Mouse (Mus musculus): ENCODE measurements at regions not wholly inside any gene's neighbourhood (a gene's known extent, or its start where the extent isn't known, plus 50 kb on each side); places are given as distances from the start of the nearest gene placed in this dataset.

DNA sequence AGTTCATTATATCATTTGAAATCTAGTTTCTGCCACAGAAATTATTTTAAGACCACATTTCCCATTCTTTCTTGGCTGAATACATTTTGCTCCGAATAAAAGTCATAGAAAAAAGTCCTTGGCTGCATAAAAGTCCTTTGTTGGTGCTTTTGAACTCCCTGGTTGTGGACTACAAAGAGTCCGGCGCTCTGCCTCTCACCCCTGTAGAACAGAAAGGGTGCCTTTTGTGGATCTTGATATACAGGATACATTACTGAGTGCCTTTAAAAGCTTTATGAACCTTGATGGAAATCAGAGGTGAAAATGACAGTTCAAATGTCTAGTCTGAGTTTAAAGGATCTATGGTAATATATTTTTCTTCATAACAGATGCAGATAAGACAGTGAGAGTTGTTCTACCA is 355.5 kb downstream of the Anxa1 start:
- DNase-seq (ENCODE audit: low read depth in 3 of 3, low spot score in 3 of 3) (no peak), ATAC-seq (ENCODE audit: insufficient read depth) (no peak)
- H3K4me3 ChIP-seq (ENCODE audit: insufficient read depth in 1 of 2, low read depth in 2 of 2, low read length in 2 of 2): no peak overlapping the region
- no peaks in the 10 kb centered on the region for H3K4me1 ChIP-seq (replicated peaks; ENCODE audit: control insufficient read depth in 2 of 2, insufficient read depth in 2 of 2, low read length in 1 of 2)
- TF ChIP-seq CTCF (IDR thresholded peaks at IDR 0.05; ENCODE audit: low read depth): no peak
- no peak for TF ChIP-seq EP300 (IDR thresholded peaks at IDR 0.05; ENCODE audit: low read depth)
- no peak overlapping the region for H3K4me2 ChIP-seq (ENCODE audit: low read depth)
- no peaks in the 10 kb centered on the region for H3K27me3 ChIP-seq (ENCODE audit: control insufficient read depth, insufficient read depth, low read length)
- no peak overlapping the region for H3K9ac ChIP-seq (replicated peaks)
- H3K9me3 ChIP-seq (ENCODE audit: control insufficient read depth, low read length): no peaks in the 10 kb centered on the region
- no peaks in the 10 kb centered on the region for H3K36me3 ChIP-seq (replicated peaks; ENCODE audit: control insufficient read depth, insufficient read depth, low read depth)
- 64% methylated on average over 3 of the region's 3 CpGs for WGBS (ENCODE audit: insufficient replicate concordance)
- H3K27ac ChIP-seq: no peak overlapping the region

DNA sequence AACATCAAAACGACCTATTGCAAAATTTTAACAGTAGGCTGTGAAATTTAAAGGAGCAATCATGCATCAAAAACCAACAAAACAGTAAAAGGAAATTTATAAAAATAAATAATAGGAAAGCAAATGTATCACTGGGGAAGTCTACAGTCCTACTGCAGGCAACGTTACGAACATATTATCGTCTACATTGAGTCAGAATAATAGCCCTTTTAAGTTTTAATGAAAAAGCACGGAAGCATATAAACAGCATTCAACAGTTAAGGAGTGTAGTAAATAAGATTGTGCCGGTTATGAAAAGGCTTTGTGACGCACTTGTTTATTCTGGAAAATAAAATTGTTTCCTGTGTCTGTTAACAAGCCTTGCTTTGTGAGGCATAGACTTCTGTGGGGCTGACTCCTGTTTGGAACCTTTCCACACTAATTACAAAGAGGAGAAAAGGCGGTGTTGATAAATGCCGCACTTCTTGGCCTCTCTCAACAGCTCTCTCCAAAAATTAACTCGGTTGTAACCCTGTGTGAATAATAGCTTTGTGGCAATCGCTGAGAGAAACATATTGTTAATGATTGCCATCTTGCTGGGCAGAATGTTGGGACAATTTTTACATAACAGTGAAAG is 363.0 kb downstream of the Anxa1 start:
- DNase-seq (ENCODE audit: low read depth in 3 of 3, low spot score in 3 of 3) (no peak), ATAC-seq (ENCODE audit: insufficient read depth) (no peak)
- TF ChIP-seq CTCF (IDR thresholded peaks at IDR 0.05; ENCODE audit: low read depth) (no peak), EP300 (IDR thresholded peaks at IDR 0.05; ENCODE audit: low read depth) (no peak)
- no peak overlapping the region for H3K4me3 ChIP-seq (ENCODE audit: insufficient read depth in 1 of 2, low read depth in 2 of 2, low read length in 2 of 2)
- H3K9me3 ChIP-seq (ENCODE audit: control insufficient read depth, low read length): no peaks in the 10 kb centered on the region
- no peak overlapping the region for H3K9ac ChIP-seq (replicated peaks)
- no peaks in the 10 kb centered on the region for H3K4me1 ChIP-seq (replicated peaks; ENCODE audit: control insufficient read depth in 2 of 2, insufficient read depth in 2 of 2, low read length in 1 of 2)
- H3K4me2 ChIP-seq (ENCODE audit: low read depth): no peak overlapping the region
- H3K27ac ChIP-seq: no peak overlapping the region
- WGBS (ENCODE audit: insufficient replicate concordance): 65% methylated on average over 11 of the region's 11 CpGs
- no peaks in the 10 kb centered on the region for H3K36me3 ChIP-seq (replicated peaks; ENCODE audit: control insufficient read depth, insufficient read depth, low read depth)
- H3K27me3 ChIP-seq (ENCODE audit: control insufficient read depth, insufficient read depth, low read length): no peaks in the 10 kb centered on the region

DNA sequence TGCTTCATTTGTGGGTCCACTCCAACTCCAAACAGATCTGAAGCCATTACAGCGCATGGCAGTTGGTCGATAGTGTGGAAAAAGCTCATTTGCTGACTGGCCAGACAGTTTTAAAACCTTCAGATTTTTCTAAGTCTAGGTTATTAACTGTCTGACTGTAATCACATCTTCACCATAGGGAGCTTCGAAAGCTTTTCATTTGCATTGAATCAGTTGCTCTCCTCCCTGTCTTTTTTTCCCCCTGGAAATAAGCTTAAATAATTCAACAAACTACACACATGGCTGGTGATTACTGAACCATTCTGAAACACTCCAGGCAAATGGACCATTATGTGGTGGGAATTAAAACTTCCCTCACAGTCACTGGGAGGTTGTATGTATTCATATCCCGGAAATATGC is 376.6 kb downstream of the Anxa1 start:
- TF ChIP-seq EP300 (IDR thresholded peaks at IDR 0.05; ENCODE audit: low read depth): no peak
- TF ChIP-seq CTCF (IDR thresholded peaks at IDR 0.05; ENCODE audit: low read depth): no peak
- no peak overlapping the region for H3K9ac ChIP-seq (replicated peaks)
- H3K9me3 ChIP-seq (ENCODE audit: control insufficient read depth, low read length): no peaks in the 10 kb centered on the region
- H3K4me2 ChIP-seq (ENCODE audit: low read depth): no peak overlapping the region
- no peaks in the 10 kb centered on the region for H3K4me1 ChIP-seq (replicated peaks; ENCODE audit: control insufficient read depth in 2 of 2, insufficient read depth in 2 of 2, low read length in 1 of 2)
- DNase-seq (ENCODE audit: low read depth in 3 of 3, low spot score in 3 of 3): no peak
- ATAC-seq (ENCODE audit: insufficient read depth): no peak
- H3K4me3 ChIP-seq (ENCODE audit: insufficient read depth in 1 of 2, low read depth in 2 of 2, low read length in 2 of 2): no peak overlapping the region
- H3K36me3 ChIP-seq (replicated peaks; ENCODE audit: control insufficient read depth, insufficient read depth, low read depth): no peaks in the 10 kb centered on the region
- H3K27ac ChIP-seq: no peak overlapping the region
- H3K27me3 ChIP-seq (ENCODE audit: control insufficient read depth, insufficient read depth, low read length): no peaks in the 10 kb centered on the region
- 60% methylated on average over 4 of the region's 4 CpGs for WGBS (ENCODE audit: insufficient replicate concordance)

DNA sequence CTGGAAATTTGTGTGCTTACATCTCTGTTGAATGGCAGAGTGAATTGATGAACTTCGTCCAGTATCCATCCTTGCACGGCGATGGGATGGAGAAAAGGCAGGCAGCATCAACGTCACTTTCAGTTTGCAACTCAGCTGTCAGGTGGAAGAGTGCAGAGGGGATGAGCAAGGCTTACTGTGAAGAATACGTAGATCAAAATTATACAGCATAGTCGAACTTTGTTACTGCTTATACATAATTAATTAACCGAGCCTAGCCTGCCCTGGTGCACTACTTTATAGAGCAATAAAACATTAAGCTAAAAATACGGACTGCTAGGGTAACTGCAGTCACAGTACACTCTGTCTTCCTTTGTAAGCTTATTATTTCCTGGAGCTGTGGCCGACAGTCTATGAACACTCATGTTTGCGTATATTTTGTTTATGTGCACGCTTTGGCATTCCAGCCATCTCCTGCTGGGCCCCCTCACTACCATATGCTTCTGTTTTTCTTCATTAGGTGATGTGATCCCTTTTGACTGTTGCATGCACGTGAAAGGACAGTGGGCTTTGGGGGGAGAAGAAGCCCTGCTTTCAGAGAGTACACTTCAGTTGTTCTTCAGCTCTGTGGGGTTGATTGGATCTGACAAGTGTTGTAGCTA is 380.8 kb downstream of the Anxa1 start:
- H3K9me3 ChIP-seq (ENCODE audit: control insufficient read depth, low read length): no peaks in the 10 kb centered on the region
- WGBS (ENCODE audit: insufficient replicate concordance): 63% methylated on average over 12 of the region's 12 CpGs
- TF ChIP-seq EP300 (IDR thresholded peaks at IDR 0.05; ENCODE audit: low read depth) (no peak), CTCF (IDR thresholded peaks at IDR 0.05; ENCODE audit: low read depth) (no peak)

DNA sequence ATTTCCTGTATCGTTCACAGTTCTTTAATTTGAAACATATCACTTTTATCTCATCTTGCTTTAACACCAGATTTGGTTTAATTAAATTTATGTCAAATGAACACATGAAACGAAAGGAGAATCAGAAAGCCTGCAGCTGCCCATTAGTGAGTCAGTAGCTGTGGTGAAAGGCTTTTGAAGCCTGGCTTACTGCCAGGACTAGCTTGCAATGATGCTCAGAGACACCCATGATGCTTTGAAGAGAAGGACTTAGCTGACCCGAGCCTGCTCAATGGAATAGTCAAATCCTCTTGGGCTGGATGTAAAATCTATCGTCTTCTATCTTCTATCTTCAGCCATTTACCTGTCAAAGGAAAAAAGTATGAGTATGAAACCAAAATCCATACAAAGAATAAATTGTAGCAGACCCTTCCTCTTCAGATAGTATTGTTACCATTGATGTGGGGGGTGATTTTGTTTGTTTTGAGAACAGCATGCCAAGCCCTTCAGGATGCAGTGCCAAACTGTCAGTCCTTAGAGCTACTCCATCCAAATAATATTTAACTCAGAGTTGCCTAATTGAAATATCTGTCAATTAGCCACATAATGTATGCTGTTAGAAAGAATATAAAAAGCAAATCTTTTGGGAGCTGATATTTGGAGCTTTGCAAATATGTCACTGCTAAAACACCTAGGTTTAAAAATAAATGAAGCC is 384.7 kb downstream of the Anxa1 start:
- H3K4me2 ChIP-seq (ENCODE audit: low read depth): no peak overlapping the region
- no peak for ATAC-seq (ENCODE audit: insufficient read depth)
- H3K27ac ChIP-seq: no peak overlapping the region
- H3K4me1 ChIP-seq (replicated peaks; ENCODE audit: control insufficient read depth in 2 of 2, insufficient read depth in 2 of 2, low read length in 1 of 2): no peaks in the 10 kb centered on the region
- 39% methylated on average over 4 of the region's 4 CpGs for WGBS (ENCODE audit: insufficient replicate concordance)
- no peak overlapping the region for H3K4me3 ChIP-seq (ENCODE audit: insufficient read depth in 1 of 2, low read depth in 2 of 2, low read length in 2 of 2)
- H3K9me3 ChIP-seq (ENCODE audit: control insufficient read depth, low read length): no peaks in the 10 kb centered on the region
- H3K9ac ChIP-seq (replicated peaks): no peak overlapping the region
- H3K36me3 ChIP-seq (replicated peaks; ENCODE audit: control insufficient read depth, insufficient read depth, low read depth): no peaks in the 10 kb centered on the region
- TF ChIP-seq EP300 (IDR thresholded peaks at IDR 0.05; ENCODE audit: low read depth) (no peak), CTCF (IDR thresholded peaks at IDR 0.05; ENCODE audit: low read depth) (no peak)
- no peaks in the 10 kb centered on the region for H3K27me3 ChIP-seq (ENCODE audit: control insufficient read depth, insufficient read depth, low read length)
- DNase-seq (ENCODE audit: low read depth in 3 of 3, low spot score in 3 of 3): no peak

More for the DNA sequence above, 380.8 kb downstream of the Anxa1 start:
- Histone ChIP-seq H3K27ac (no peak overlapping the region), H3K36me3 (replicated peaks; ENCODE audit: control insufficient read depth, insufficient read depth, low read depth) (no peaks in the 10 kb centered on the region), H3K27me3 (ENCODE audit: control insufficient read depth, insufficient read depth, low read length) (no peaks in the 10 kb centered on the region), H3K4me2 (ENCODE audit: low read depth) (no peak overlapping the region), H3K4me1 (replicated peaks; ENCODE audit: control insufficient read depth in 2 of 2, insufficient read depth in 2 of 2, low read length in 1 of 2) (no peaks in the 10 kb centered on the region), H3K4me3 (ENCODE audit: insufficient read depth in 1 of 2, low read depth in 2 of 2, low read length in 2 of 2) (no peak overlapping the region), H3K9ac (replicated peaks) (no peak overlapping the region)
- ATAC-seq (ENCODE audit: insufficient read depth): no peak
- DNase-seq (ENCODE audit: low read depth in 3 of 3, low spot score in 3 of 3): no peak

Data from liver, embryonic 14.5 days (tissue).